Comparison of ENCODE assay signal across 16 mouse cellular contexts in the genomic region with DNA sequence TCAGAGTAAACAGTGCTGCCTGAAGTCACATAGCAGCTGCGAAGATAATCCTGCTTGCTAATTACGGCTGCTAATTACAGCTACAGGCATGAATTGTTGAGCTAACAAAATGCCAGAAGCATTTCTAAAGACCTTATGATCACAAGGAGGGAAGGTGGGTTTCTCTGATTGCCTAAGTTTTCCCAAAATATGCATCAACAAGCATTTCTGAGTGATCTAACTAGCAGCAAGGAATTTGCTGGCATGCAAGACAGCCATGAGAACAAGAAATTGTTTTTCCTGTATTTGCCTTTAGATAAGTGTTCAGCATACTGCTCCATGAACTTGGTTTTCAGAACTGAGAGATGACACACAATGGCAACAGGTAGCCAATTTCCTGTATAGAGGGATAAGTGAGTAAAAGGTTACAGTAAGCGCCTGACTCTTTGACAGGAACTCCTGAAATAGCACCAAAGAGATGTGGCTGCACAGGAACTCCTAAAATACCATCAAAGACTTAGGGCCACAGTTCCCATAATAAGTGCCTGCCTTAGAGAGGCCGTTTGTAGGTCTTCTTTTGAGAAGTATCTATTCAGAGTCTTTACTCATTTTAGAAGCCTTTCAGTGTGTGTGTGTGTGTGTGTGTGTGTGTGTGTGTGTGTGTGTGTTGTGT. TPM values are rescaled to one million over a fixed set of nuclear protein-coding genes. Genes with fewer than 3 reads are reported as not detected.
DNase-seq lines count a peak whose midpoint lies in the region; ATAC-seq and TF ChIP-seq lines count a peak whose summit lies in the region.
"Had no signal": no experiment of that assay in that cellular context is flagged by ENCODE, and none has a peak within 500 bp of the region (broad histone marks: within the 10 kb centered on the region; RNA-seq: fewer than 3 reads in every experiment).

No protein-coding gene starts in this region.

- no peak overlapping the region for H3K9ac ChIP-seq in lung, postnatal 0 days (replicated peaks; ENCODE audit: low read depth)
- H3K9ac ChIP-seq in heart, postnatal 0 days (replicated peaks; ENCODE audit: low read depth, low read length) = no peak overlapping the region
- H3K9ac ChIP-seq: embryonic facial prominence, embryonic 12.5 days; forebrain, embryonic 15.5 days had no signal

- DNase-seq in heart, adult 9 months (ENCODE audit: low spot score in 2 of 2) = peak; percentile 12 to 40
- no peak for DNase-seq in heart, postnatal 14 days
- peak; percentile 54 for DNase-seq in lung, postnatal 0 days (ENCODE audit: low spot score)
- DNase-seq in lung, postnatal 25 days (ENCODE audit: low spot score) = no peak
- no peak for DNase-seq in Patski (ENCODE audit: low read depth, low spot score)
- peak; percentile 39 for DNase-seq in heart, postnatal 0 days (ENCODE audit: low spot score)
- DNase-seq in cerebellum, postnatal 14 days = no peak
- DNase-seq in left cerebral cortex, adult 9 months (ENCODE audit: low spot score in 2 of 2) = no peak
- DNase-seq: adrenal gland, postnatal 25 days; cerebellum, adult 9-10 months; kidney, postnatal 25 days; spleen, adult 18-20 months had no signal

- H3K4me1 ChIP-seq in lung, postnatal 0 days (ENCODE audit: insufficient read depth, low read depth, low read length) = peaks cover 5% of the 10 kb centered on the region; the same call in 1 of the 2 replicates
- H3K4me1 ChIP-seq in heart, postnatal 0 days (ENCODE audit: control insufficient read depth, insufficient read depth) = peaks cover 11% of the 10 kb centered on the region; the same call in 1 of the 2 replicates
- H3K4me1 ChIP-seq: embryonic facial prominence, embryonic 12.5 days; forebrain, embryonic 15.5 days had no signal

- TF ChIP-seq CTCF in lung, postnatal 0 days (IDR thresholded peaks at IDR 0.05) = no peak
- TF ChIP-seq CTCF in Patski (IDR thresholded peaks at IDR 0.05) = no peak
- TF ChIP-seq CTCF in heart, postnatal 0 days (IDR thresholded peaks at IDR 0.05; ENCODE audit: low read depth) = no peak

- in situ Hi-C loops in Patski (cut with MboI; ENCODE audit: low pct_unique_long_range_greater_than_20kb) = no loop called here

- H3K9me3 ChIP-seq in lung, postnatal 0 days (ENCODE audit: low read length) = no peaks in the 10 kb centered on the region
- H3K9me3 ChIP-seq in heart, postnatal 0 days (replicated peaks; ENCODE audit: control insufficient read depth, low read length) = no peaks in the 10 kb centered on the region
- H3K9me3 ChIP-seq: embryonic facial prominence, embryonic 12.5 days; forebrain, embryonic 15.5 days had no signal

- CTCF ChIA-PET in Patski (lab: Charles Lee) = no interaction called here

- 36% methylated on average over 4 of the region's 4 CpGs for WGBS in lung, postnatal 0 days
- 31% methylated on average over 4 of the region's 4 CpGs for WGBS in heart, postnatal 0 days

- intact Hi-C loops in heart, postnatal 14 days (cut with DNase I) = no loop called here

- H3K36me3 ChIP-seq in lung, postnatal 0 days (ENCODE audit: insufficient read depth, low read length) = no peaks in the 10 kb centered on the region
- peaks cover 14% of the 10 kb centered on the region for H3K36me3 ChIP-seq in heart, postnatal 0 days (replicated peaks; ENCODE audit: control insufficient read depth, insufficient read depth, low read length)
- H3K36me3 ChIP-seq: embryonic facial prominence, embryonic 12.5 days; forebrain, embryonic 15.5 days had no signal

- no peak overlapping the region for H3K4me3 ChIP-seq in lung, postnatal 0 days (ENCODE audit: low read depth, low read length)
- no peak overlapping the region for H3K4me3 ChIP-seq in heart, postnatal 0 days (ENCODE audit: low read depth, low read length)
- H3K4me3 ChIP-seq: embryonic facial prominence, embryonic 12.5 days; forebrain, embryonic 15.5 days; myocyte had no signal

- H3K27me3 ChIP-seq in lung, postnatal 0 days (replicated peaks; ENCODE audit: insufficient read depth, low read length) = no peaks in the 10 kb centered on the region
- H3K27me3 ChIP-seq in Patski = no peaks in the 10 kb centered on the region
- H3K27me3 ChIP-seq in heart, postnatal 0 days (ENCODE audit: control insufficient read depth, insufficient read depth, low read length) = no peaks in the 10 kb centered on the region
- H3K27me3 ChIP-seq: embryonic facial prominence, embryonic 12.5 days; forebrain, embryonic 15.5 days had no signal

- peak; percentile 36 for ATAC-seq in lung, postnatal 0 days
- ATAC-seq in Patski = peak; percentile 52
- peak; percentile 44; the same call in 1 of the 2 replicates for ATAC-seq in heart, postnatal 0 days (ENCODE audit: insufficient read depth, low read depth)
- ATAC-seq: forebrain, embryonic 15.5 days had no signal

- POLR2A ChIA-PET in Patski (lab: Charles Lee) = interaction anchor here (1.3 kb wide), 1 partner anchor 16 kb away, joined by 3 read pairs; no protein-coding TSS in a partner anchor

- peak; percentile 15; the same call in 1 of the 2 replicates for TF ChIP-seq EP300 in lung, postnatal 0 days (IDR thresholded peaks at IDR 0.05)
- TF ChIP-seq EP300 in heart, postnatal 0 days (IDR thresholded peaks at IDR 0.05; ENCODE audit: low read depth) = no peak

- peak overlapping the region; percentile 39 for H3K27ac ChIP-seq in lung, postnatal 0 days (ENCODE audit: low read length)
- H3K27ac ChIP-seq in heart, postnatal 0 days (ENCODE audit: low read depth) = peak overlapping the region; percentile 58; the same call in 1 of the 2 replicates
- H3K27ac ChIP-seq: embryonic facial prominence, embryonic 12.5 days; forebrain, embryonic 15.5 days had no signal

- no peak overlapping the region for H3K4me2 ChIP-seq in lung, postnatal 0 days (replicated peaks; ENCODE audit: low read depth, low read length)
- peak overlapping the region; percentile 31; the same call in 1 of the 2 replicates for H3K4me2 ChIP-seq in heart, postnatal 0 days (ENCODE audit: low read depth, low read length)
- H3K4me2 ChIP-seq: embryonic facial prominence, embryonic 12.5 days; forebrain, embryonic 15.5 days; liver, embryonic 11.5 days had no signal

RNA-seq across cellular contexts. Expression of a gene that starts 22.3 kb away (rescaled TPM):
- total RNA-seq in heart, postnatal 14 days (2021) = 1 to 10 TPM; 6.5 to 6.8 TPM
- 7.7 and 10.0 TPM in 2 replicates for polyA plus RNA-seq in lung, postnatal 0 days (2015; fragmentation: Nextera tagmentation; extraction: Ambion mirVana)
- polyA plus RNA-seq in Patski (2021) = 0.10 TPM
- total RNA-seq in heart, postnatal 0 days (2014; rRNA removed; ENCODE audit: low replicate concordance) = 8.0 and 12.1 TPM in 2 replicates
- polyA plus RNA-seq in heart, postnatal 0 days (2015; fragmentation: Nextera tagmentation; extraction: Ambion mirVana) = 13.7 and 14.9 TPM in 2 replicates

Comparison
In these comparisons a context has a peak if more than half of its experiments do, and no peak if none do; other contexts are left out.
1. DNase-seq: peak in heart, adult 9 months (2 of 2), lung, postnatal 0 days (single experiment) and heart, postnatal 0 days (single experiment); none in heart, postnatal 14 days (0 of 2), lung, postnatal 25 days (single experiment), Patski (single experiment), cerebellum, postnatal 14 days (0 of 2) and left cerebral cortex, adult 9 months (0 of 2).
2. Peak in every context shown above with its lines, with median percentiles within 50 percentile points of each other: ATAC-seq.